Mouse (Mus musculus) liver, adult 10 weeks (tissue): ENCODE measurements around the gene Slain1. TPM values are rescaled to one million over a fixed set of nuclear protein-coding genes. Genes with fewer than 3 reads are reported as not detected.

Experiments used
- polyA plus RNA-seq: library from polyadenylated mRNA; stranded (reverse); fragments of 350-450 nt; fragmentation: Illumina TruSeq; extraction: RNeasy Lipid Tissue Mini Kit (QIAGEN cat#74804); gene quantifications from one replicate; pipeline ENCODE4 v1.2.3, GENCODE M21; 2014; ENCODE audit warnings: low read depth, low replicate concordance

Slain1 gene
- polyA plus RNA-seq = 0.58 TPM

GRCm38 (mm10) chr14:103649896-103650334, at the start of gene Slain1:
Slain1 (plus strand) TSS chr14:103650228.

Other genes starting within 250 kb of the Slain1 start
- gene Scel, start 136.9 kb upstream of the Slain1 start, polyA plus RNA-seq = not detected
- 15.5 TPM for gene Ednrb, start 194.2 kb downstream of the Slain1 start, polyA plus RNA-seq